Mouse (Mus musculus): Measurements from ENCODE around the gene Gal3st2b.
"Not testable (repeated sequence)": the region's sequence is repeated elsewhere in the genome, so short reads cannot be mapped to it uniquely, and the experiment has no call there.

GRCm38 (mm10) chr1:93966489-93966888 is 48.4 kb downstream of the Gal3st2b start:
- TF ChIP-seq CTCF (IDR thresholded peaks at IDR 0.05; ENCODE audit: extremely low read depth, insufficient read length, insufficient replicate concordance, low read depth, low read length); POLR2A (IDR thresholded peaks at IDR 0.05; ENCODE audit: low read depth, low read length): not testable (repeated sequence)
